Mouse (Mus musculus): ENCODE measurements around the gene Cbfa2t2.

GRCm38 (mm10) chr2:154522334-154522733, 86.1 kb downstream of the Cbfa2t2 start:
- TF ChIP-seq POLR2A (IDR thresholded peaks at IDR 0.05; ENCODE audit: insufficient read depth, low read depth, low read length) (no peak), CTCF (IDR thresholded peaks at IDR 0.05) (no peak)
